Mouse (Mus musculus) kidney, postnatal 10 days (tissue): ENCODE data around the gene Akt1.

ENCODE experiments used
- DNase-seq: peaks from one replicate; pipeline ENCODE4 v3.0.0; 2021; ENCODE audit warnings: mixed read lengths

Gene Akt1

GRCm38 (mm10) chr12:112659109-112659508 is 15.6 kb downstream of the Akt1 start:
- DNase-seq, result peak; percentile 87

GRCm38 (mm10) chr12:112658619-112659018 is 16.1 kb downstream of the Akt1 start:
- peak; percentile 68 for DNase-seq

GRCm38 (mm10) chr12:112654076-112654475 is 20.6 kb downstream of the Akt1 start:
- DNase-seq, result no peak

- DNase-seq, result peak; percentile 94
These were observed 21.4 kb downstream of the Akt1 start for GRCm38 (mm10) chr12:112653157-112653824.

GRCm38 (mm10) chr12:112651778-112652439 is 22.8 kb downstream of the Akt1 start:
- DNase-seq, result no peak

GRCm38 (mm10) chr12:112648081-112648480 is 26.6 kb downstream of the Akt1 start:
- DNase-seq, result no peak

- DNase-seq, result no peak
These were observed 28.5 kb downstream of the Akt1 start for GRCm38 (mm10) chr12:112646139-112646538.

GRCm38 (mm10) chr12:112644855-112645506 is 29.7 kb downstream of the Akt1 start:
- DNase-seq, result peak; percentile 67

- peak; percentile 100 for DNase-seq
These were observed 30.4 kb downstream of the Akt1 start, which contains the start of gene Siva1 for GRCm38 (mm10) chr12:112644180-112644854. Gene Siva1 (plus strand): TSS chr12:112644679.

- DNase-seq, result no peak
These were observed 31.6 kb downstream of the Akt1 start for GRCm38 (mm10) chr12:112643126-112643525.

GRCm38 (mm10) chr12:112639526-112639925 is 35.2 kb downstream of the Akt1 start:
- no peak for DNase-seq

GRCm38 (mm10) chr12:112633686-112634085 is 41.0 kb downstream of the Akt1 start:
- DNase-seq, result no peak

GRCm38 (mm10) chr12:112632907-112633306 is 41.8 kb downstream of the Akt1 start:
- DNase-seq, result no peak

- no peak for DNase-seq
These were observed 42.5 kb downstream of the Akt1 start for GRCm38 (mm10) chr12:112632084-112632777.

- DNase-seq, result no peak
These were observed 43.2 kb downstream of the Akt1 start for GRCm38 (mm10) chr12:112631472-112631871.

GRCm38 (mm10) chr12:112630796-112631195 is 43.9 kb downstream of the Akt1 start:
- no peak for DNase-seq

GRCm38 (mm10) chr12:112630029-112630428 is 44.7 kb downstream of the Akt1 start:
- DNase-seq, result no peak

GRCm38 (mm10) chr12:112628928-112629721 is 45.6 kb downstream of the Akt1 start:
- DNase-seq, result peak; percentile 79

GRCm38 (mm10) chr12:112628197-112628596 is 46.5 kb downstream of the Akt1 start:
- DNase-seq, result no peak

- no peak for DNase-seq
These were observed 47.4 kb downstream of the Akt1 start for GRCm38 (mm10) chr12:112627097-112627881.

- DNase-seq, result no peak
These were observed 48.2 kb downstream of the Akt1 start for GRCm38 (mm10) chr12:112626455-112626854.
